Mouse (Mus musculus) embryonic facial prominence, embryonic 14.5 days (tissue): Measurements from ENCODE around the gene Gpr37l1. TPM values are rescaled to one million over a fixed set of nuclear protein-coding genes. Genes with fewer than 3 reads are reported as not detected.

Experiments used
- ATAC-seq: fragments of 200-750 bp; cut with Nextera tagmentation; 2 replicates; pipeline ENCODE4 v1.8.0; 2017; ENCODE audit warnings: low read depth, moderate number of reproducible peaks, moderate TSS enrichment
- DNase-seq: peaks from one replicate; pipeline ENCODE4 v3.0.0-alpha.2; 2015; ENCODE audit warnings: low spot score
- H3K27ac ChIP-seq: fragments of 300-500 bp; sonication (generic); replicated peaks from 2 replicates; pipeline ENCODE4 v1.5.1; 2014; ENCODE audit warnings: low read depth, mild to moderate bottlenecking, low read length, moderate library complexity
- H3K27me3 ChIP-seq: fragments of 300-500 bp; sonication (generic); replicated peaks from 2 replicates; pipeline ENCODE4 v1.6.1; 2014; ENCODE audit warnings: low read length; ENCODE audit not compliant: control insufficient read depth, insufficient read depth
- H3K36me3 ChIP-seq: fragments of 300-500 bp; sonication (generic); 2 replicates; pipeline ENCODE4 v1.6.1; 2014; ENCODE audit warnings: low read length, mixed read lengths; ENCODE audit not compliant: control insufficient read depth, insufficient read depth
- H3K4me1 ChIP-seq: fragments of 300-500 bp; sonication (generic); 2 replicates; pipeline ENCODE4 v1.6.1; 2014; ENCODE audit warnings: antibody characterized with exemption, low read length; ENCODE audit not compliant: control insufficient read depth, insufficient read depth
- H3K4me2 ChIP-seq: fragments of 300-500 bp; sonication (generic); 2 replicates; pipeline ENCODE4 v1.6.1; 2014; ENCODE audit warnings: low read depth, mild to moderate bottlenecking, low read length, moderate library complexity, mixed read lengths
- H3K4me3 ChIP-seq: fragments of 300-500 bp; sonication (generic); 2 replicates; pipeline ENCODE4 v1.5.1; 2014; ENCODE audit warnings: low read depth, mild to moderate bottlenecking, low read length
- H3K9ac ChIP-seq: fragments of 300-500 bp; sonication (generic); 2 replicates; pipeline ENCODE4 v1.6.1; 2014; ENCODE audit warnings: low read depth, mild to moderate bottlenecking, low read length, moderate library complexity, mixed read lengths
- H3K9me3 ChIP-seq: fragments of 300-500 bp; sonication (generic); 2 replicates; pipeline ENCODE4 v1.6.1; 2016; ENCODE audit warnings: low read length; ENCODE audit not compliant: control insufficient read depth
- WGBS: fragments of 180-500 bp; shearing (Covaris S2); extraction: QIAGEN DNeasy Blood & Tissue Kit; methylation state at CpG from one replicate; pipeline ENCODE4 v1.1.7; 2014; 5-methylcytosine and 5-hydroxymethylcytosine counted together
- polyA plus RNA-seq: library from polyadenylated mRNA; unstranded; fragments of >200 nt; fragmentation: Nextera tagmentation; extraction: Ambion mirVana; gene quantifications from 2 replicates; pipeline ENCODE4 v1.2.1, GENCODE M21; 2014

Gene Gpr37l1
- polyA plus RNA-seq, 1 experiment from 2014 or later = 0.47 TPM

DNA sequence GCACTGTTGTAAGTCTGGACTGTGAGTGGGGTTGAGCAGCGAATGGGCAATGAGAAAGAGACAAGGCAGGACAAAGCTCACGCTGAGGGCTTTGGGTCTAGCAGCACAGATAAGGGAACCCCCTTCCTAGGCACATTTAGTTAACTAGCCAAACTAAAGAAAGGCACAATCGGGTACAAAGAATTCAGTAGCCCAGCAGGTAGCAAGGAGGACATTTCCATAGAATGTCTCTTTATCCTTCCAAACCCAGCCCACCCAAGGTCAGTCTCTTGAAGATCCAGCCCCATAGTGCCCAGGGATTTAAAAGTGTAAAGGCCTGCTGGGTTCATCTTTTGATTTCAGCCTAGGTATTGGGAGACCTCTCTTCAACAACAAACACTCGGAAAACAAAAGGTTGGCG is 18.5 kb upstream of the Gpr37l1 start:
- H3K27ac ChIP-seq = no peak overlapping the region

DNA sequence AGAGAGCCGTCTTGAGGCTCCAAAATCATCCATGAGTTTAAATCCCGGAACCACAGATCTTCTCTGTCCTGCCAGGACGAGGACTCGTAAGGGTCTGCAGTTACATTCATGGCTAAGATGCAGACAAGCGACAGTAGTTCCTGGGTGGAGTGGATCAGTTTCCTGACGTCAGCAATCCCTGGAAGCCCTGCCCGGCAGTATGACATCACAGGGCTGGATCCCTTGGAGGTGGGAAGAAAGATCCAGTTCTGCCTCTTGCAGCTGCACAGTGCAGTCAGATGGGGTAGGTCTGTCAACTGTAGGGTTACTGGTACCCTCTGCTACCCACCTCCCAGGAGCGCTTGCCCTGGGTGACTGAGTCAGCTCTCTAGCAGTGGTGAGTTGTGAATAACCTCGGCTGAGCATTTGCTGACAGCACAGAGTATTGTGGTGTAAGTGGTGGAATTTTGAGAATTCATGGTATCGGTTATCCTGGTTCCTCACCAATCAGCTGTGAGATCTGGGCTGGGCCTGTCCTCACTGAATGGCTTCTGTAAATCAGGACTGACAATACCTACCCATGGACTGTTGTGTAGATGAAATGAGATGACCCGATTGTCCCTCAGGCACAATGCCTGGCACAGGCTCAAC is 16.6 kb upstream of the Gpr37l1 start:
- no peak overlapping the region for H3K9ac ChIP-seq
- no peaks in the 10 kb centered on the region for H3K9me3 ChIP-seq
- H3K27ac ChIP-seq = no peak overlapping the region
- WGBS = 53% methylated on average over 11 of the region's 11 CpGs
- no peaks in the 10 kb centered on the region; the same call in 1 of the 2 replicates for H3K4me1 ChIP-seq
- no peak overlapping the region for H3K4me2 ChIP-seq
- DNase-seq (no peak), ATAC-seq (peak; percentile 51)
- H3K36me3 ChIP-seq = no peaks in the 10 kb centered on the region
- no peak overlapping the region for H3K4me3 ChIP-seq
- H3K27me3 ChIP-seq = no peaks in the 10 kb centered on the region

More for the DNA sequence above, 18.5 kb upstream of the Gpr37l1 start:
- Histone ChIP-seq H3K9ac (no peak overlapping the region), H3K4me2 (no peak overlapping the region), H3K36me3 (no peaks in the 10 kb centered on the region), H3K4me1 (no peaks in the 10 kb centered on the region; the same call in 1 of the 2 replicates), H3K9me3 (no peaks in the 10 kb centered on the region), H3K27me3 (no peaks in the 10 kb centered on the region), H3K4me3 (no peak overlapping the region)
- ATAC-seq (no peak), DNase-seq (no peak)
- WGBS = 43% methylated on average over 5 of the region's 5 CpGs

DNA sequence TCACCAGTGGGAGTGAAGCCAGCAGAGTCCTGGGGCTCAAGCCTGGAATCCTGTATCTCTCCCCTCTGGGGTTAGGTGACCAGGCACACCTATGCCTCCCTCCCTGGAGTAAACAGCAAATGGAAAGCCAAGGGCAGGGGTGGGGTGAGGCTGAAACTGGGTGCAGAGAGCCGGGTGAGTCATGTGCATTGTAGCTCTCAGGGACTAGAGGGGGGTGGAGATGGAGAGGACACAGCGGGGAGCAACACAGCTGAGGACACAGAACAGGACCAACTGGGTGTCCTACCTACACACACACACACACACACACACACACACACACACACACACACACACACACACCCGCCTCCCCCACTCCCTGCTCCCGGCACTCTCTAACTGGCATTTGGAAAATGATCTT is 16.0 kb upstream of the Gpr37l1 start:
- ATAC-seq = no peak
- 58% methylated on average over 4 of the region's 4 CpGs for WGBS

DNA sequence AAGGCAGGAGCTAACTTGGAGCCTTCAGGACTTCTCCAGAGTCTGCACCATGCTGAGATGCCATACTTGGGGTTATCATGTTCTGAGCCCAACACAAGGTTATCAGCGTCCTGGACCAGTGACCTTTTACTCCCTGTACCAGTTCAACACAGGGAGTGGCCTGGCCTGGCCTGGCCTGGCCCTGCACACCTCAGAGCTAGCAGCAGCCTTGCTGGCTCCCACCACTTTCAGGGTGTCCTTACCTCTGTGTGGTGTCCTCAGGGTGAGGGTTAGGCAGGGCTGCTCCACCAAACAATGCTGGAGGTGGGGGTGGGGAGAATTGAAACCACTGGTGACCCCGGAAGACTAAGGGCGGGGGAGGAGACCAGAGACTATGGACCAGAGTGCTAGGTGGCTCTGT is 15.5 kb upstream of the Gpr37l1 start:
- H3K9me3 ChIP-seq = no peaks in the 10 kb centered on the region
- H3K27ac ChIP-seq = no peak overlapping the region
- H3K9ac ChIP-seq = no peak overlapping the region
- no peak for ATAC-seq
- no peak for DNase-seq
- no peak overlapping the region for H3K4me3 ChIP-seq
- no peaks in the 10 kb centered on the region; the same call in 1 of the 2 replicates for H3K4me1 ChIP-seq
- WGBS = 66% methylated on average over 3 of the region's 3 CpGs
- H3K27me3 ChIP-seq = no peaks in the 10 kb centered on the region
- H3K4me2 ChIP-seq = no peak overlapping the region
- H3K36me3 ChIP-seq = no peaks in the 10 kb centered on the region

More for the DNA sequence above, 16.0 kb upstream of the Gpr37l1 start:
- no peaks in the 10 kb centered on the region for H3K36me3 ChIP-seq
- DNase-seq = no peak
- H3K4me2 ChIP-seq = no peak overlapping the region
- no peak overlapping the region for H3K9ac ChIP-seq
- no peaks in the 10 kb centered on the region; the same call in 1 of the 2 replicates for H3K4me1 ChIP-seq
- H3K27me3 ChIP-seq = no peaks in the 10 kb centered on the region
- no peak overlapping the region for H3K4me3 ChIP-seq
- no peaks in the 10 kb centered on the region for H3K9me3 ChIP-seq
- H3K27ac ChIP-seq = no peak overlapping the region

DNA sequence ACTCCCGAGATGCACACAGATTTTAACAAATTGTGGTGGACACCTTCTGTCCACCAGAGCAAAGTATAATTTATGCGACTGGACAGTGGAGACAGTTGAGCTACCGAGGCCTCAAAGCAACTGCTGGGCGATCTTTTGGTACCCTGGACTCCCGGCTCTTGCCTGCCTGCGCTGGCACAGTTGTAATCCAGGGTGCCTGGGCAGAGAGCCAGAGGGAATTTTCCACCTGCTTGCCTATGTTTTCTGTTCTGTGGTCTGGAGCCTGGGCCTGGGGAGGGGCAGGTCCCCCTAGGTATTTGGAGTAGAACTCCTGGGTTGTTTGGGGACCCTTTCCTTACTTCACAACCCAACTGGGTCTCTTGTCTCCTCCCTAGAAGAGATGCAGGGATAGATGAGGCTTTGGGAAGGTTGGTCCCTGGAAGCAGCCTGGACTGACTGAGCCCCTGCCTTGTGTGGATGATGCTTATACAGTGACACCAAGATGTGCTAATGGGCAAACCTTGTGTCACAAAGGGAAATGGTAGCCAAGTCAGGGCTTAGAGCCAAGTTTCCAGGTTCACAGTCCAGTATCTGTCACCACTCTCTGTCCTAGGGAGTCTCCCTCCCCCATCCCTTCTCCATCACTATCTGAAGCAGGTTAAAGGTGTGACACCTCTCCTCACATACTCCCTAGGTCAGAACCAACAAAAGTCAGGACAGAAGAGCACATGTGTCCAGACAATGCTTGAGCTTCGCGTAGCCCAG is 14.6 kb upstream of the Gpr37l1 start:
- Histone ChIP-seq H3K27ac (no peak overlapping the region), H3K9ac (no peak overlapping the region), H3K27me3 (no peaks in the 10 kb centered on the region), H3K4me2 (no peak overlapping the region), H3K4me3 (no peak overlapping the region), H3K9me3 (no peaks in the 10 kb centered on the region), H3K4me1 (no peaks in the 10 kb centered on the region; the same call in 1 of the 2 replicates), H3K36me3 (no peaks in the 10 kb centered on the region)
- 83% methylated on average over 8 of the region's 8 CpGs for WGBS
- ATAC-seq (no peak), DNase-seq (no peak)

DNA sequence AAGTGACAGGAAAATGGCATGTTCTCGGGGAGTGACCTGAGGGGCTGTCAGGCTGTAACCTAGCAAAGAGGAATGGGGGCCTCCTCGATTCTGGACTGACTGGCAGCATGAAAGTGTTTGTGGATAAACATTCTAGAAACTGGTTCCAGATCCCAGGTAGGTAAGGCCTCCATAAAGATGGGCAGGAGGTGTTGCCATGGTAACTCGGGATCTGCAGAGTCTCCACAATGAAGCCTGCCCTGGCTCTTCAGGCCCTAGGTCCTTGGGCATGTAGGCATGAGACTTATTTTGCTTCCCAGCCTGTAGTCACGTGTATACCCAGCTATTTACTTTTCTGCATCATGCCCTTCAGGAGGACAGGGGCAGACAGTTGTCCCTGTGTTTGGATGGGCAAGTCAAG is 13.8 kb upstream of the Gpr37l1 start:
- Histone ChIP-seq H3K4me3 (no peak overlapping the region), H3K9me3 (no peaks in the 10 kb centered on the region), H3K4me2 (no peak overlapping the region), H3K4me1 (no peaks in the 10 kb centered on the region; the same call in 1 of the 2 replicates), H3K27me3 (no peaks in the 10 kb centered on the region), H3K36me3 (no peaks in the 10 kb centered on the region), H3K27ac (no peak overlapping the region), H3K9ac (no peak overlapping the region)
- DNase-seq = no peak
- ATAC-seq = no peak
- 52% methylated on average over 4 of the region's 4 CpGs for WGBS

DNA sequence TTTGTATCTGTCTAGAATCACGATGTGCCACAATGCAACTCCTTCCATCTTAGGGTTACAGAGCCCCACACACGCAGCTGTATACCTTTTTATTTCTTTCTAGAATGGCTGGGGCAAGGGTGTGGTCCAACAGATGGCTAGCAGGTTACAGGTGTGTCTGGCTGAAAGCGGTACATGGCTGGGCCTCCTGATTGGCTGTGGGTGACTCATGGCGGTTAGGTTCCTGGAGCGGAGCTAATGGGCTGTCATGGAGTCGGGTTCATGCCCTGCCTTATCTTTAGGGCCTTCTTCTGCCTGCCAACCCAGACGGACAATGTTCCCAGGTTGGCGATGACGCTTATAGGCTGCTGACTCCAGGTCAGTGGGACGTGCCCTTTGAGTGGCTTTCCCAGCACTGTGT is 13.3 kb upstream of the Gpr37l1 start:
- Histone ChIP-seq H3K9ac (no peak overlapping the region), H3K9me3 (no peaks in the 10 kb centered on the region), H3K4me2 (no peak overlapping the region), H3K4me3 (no peak overlapping the region), H3K36me3 (no peaks in the 10 kb centered on the region), H3K27ac (no peak overlapping the region), H3K4me1 (no peaks in the 10 kb centered on the region; the same call in 1 of the 2 replicates), H3K27me3 (no peaks in the 10 kb centered on the region)
- ATAC-seq (no peak), DNase-seq (no peak)
- 86% methylated on average over 10 of the region's 10 CpGs for WGBS

DNA sequence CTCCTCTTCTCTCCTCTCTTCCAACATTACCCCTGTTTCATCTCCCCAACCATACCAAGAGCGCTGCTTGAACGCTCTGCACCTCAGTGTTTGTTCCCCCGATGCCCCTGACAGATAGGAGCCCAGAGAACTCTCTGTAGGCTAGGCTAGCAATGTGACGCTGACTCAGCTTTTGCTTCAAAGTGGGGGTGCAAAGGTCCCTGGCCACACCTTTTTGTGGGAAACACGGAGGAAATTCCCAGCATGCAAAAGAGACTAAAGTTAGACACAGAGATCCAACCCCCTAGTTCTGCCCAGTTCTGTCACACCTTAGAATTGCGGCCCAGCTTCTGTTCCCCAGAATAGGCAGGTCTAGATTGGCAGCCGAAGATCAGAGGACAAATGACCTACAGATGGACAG is 11.4 kb upstream of the Gpr37l1 start:
- Histone ChIP-seq H3K27ac (no peak overlapping the region), H3K4me3 (no peak overlapping the region), H3K36me3 (no peaks in the 10 kb centered on the region), H3K9me3 (no peaks in the 10 kb centered on the region), H3K9ac (no peak overlapping the region), H3K4me2 (no peak overlapping the region), H3K27me3 (no peaks in the 10 kb centered on the region), H3K4me1 (no peaks in the 10 kb centered on the region)
- no peak for DNase-seq
- WGBS = 92% methylated on average over 7 of the region's 7 CpGs
- no peak for ATAC-seq
